Mouse (Mus musculus): ENCODE data around the gene Aasdh.

Gene Aasdh

DNA sequence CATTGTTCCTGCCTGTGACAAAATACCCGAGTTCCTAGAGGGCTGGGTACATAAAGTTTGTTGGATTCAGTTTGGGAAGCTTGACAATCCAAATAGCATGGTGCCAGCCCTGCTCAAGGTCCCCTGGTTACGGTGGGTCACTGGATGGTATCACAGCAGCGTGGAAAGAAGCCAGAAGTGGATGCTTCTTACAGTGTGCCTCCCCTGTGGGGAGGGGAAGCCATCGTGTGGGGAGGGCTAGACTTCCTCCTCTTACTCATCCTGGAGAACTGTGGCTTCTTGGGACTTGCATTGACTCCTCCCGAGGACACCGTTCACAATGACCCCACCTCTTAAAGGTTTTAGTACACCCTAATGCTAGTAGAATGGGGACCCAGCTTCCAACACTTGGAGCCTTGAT lies 65.5 kb downstream of the Aasdh start:
- DNase-seq (ENCODE audit: low read depth, low spot score) = no peak
- Histone ChIP-seq H3K36me3 (ENCODE audit: control insufficient read depth, insufficient read depth, low read length, poor library complexity, severe bottlenecking) (no peaks in the 10 kb centered on the region), H3K27me3 (ENCODE audit: control insufficient read depth, insufficient read depth, low read length, poor library complexity, severe bottlenecking) (no peaks in the 10 kb centered on the region)

DNA sequence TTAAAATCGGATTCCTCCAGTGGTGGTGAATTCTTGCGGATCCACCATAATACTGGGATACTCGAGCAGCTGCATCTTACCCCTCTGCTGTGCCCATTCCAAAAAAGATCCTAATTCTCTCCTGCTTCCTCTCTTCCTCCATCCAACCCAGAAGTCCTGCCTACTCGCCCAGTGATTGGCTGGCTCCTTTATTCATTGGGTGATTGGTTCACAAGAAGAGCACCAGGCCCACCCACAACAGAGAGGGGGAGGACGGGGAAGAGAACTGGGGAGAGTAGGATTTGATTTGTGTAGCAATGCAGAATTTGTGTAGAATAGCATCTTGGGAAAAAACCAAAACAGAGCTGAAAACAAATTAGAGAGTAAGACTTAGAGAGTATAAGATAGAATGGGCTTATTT lies 68.3 kb downstream of the Aasdh start:
- DNase-seq (ENCODE audit: low read depth, low spot score) = no peak
- no peaks in the 10 kb centered on the region for H3K36me3 ChIP-seq (ENCODE audit: control insufficient read depth, insufficient read depth, low read length, poor library complexity, severe bottlenecking)
- H3K27me3 ChIP-seq (ENCODE audit: control insufficient read depth, insufficient read depth, low read length, poor library complexity, severe bottlenecking) = no peaks in the 10 kb centered on the region

DNA sequence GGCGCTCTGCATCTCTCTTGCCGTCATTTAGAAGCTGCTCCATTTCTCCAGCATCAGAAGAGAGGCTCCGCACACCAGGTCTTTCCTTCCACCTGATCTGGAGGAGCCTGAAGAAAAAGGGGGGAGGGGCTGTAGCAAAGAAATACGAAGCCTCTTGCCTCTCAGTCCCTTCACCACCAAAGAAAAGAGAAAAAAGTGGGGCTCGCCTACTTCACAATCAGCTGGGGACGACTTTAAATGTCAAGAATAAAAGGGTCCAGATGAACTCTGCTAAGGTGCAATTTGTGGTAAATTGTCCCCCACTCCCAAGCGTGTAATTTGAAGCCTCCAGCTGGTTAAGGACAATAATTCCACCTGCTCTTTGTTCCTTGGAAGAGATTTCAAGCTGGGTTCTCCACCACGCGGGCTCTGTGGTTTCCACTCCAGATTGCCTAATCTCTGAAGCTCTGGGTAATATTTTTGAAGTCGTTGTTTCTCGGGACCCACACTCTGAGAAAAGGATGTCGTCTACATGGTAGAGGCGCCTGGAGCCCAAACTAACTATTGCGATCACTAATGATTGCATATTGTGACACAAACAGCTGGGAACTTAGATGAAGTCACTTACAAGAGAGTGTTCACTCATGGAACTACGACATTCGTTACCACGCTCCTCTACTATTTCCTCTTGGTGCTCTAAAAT lies 72.6 kb downstream of the Aasdh start:
- Histone ChIP-seq H3K36me3 (ENCODE audit: control insufficient read depth, insufficient read depth, low read length, poor library complexity, severe bottlenecking) (no peaks in the 10 kb centered on the region), H3K27me3 (ENCODE audit: control insufficient read depth, insufficient read depth, low read length, poor library complexity, severe bottlenecking) (no peaks in the 10 kb centered on the region)
- no peak for DNase-seq (ENCODE audit: low read depth, low spot score)

DNA sequence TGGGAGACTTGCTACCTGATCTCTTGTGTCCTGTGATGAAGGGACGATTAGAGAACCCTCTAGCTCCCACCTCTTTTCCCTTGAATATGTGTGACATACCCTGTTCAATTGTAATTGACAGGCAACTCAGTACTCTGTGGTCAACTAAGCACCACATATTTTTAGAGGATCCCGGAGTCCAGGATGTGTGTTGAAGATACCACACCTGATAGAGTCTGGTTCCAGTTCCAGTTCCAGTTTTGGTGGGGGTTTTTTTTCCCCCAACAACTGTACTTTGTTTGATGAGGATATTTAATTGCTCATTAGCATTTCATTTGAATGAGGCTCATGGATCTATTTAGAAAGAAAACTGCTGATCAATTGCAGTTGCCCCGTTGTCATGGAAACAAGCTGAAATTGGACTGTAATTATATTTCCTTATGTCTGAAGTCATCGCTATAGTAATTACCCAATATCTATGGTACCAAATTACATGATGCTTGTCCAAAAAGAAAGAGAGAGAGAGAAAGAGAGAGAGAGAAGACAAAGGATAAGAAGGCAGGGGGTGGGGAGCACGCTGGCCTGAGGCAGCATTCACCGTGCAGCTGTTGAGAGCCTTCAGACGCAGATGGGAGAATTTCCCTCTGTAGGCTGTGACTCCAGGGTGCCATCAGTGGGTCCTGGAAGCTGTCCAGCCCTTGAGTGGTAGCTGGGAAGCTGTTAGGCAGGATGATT lies 76.6 kb downstream of the Aasdh start:
- Histone ChIP-seq H3K27me3 (ENCODE audit: control insufficient read depth, insufficient read depth, low read length, poor library complexity, severe bottlenecking) (no peaks in the 10 kb centered on the region), H3K36me3 (ENCODE audit: control insufficient read depth, insufficient read depth, low read length, poor library complexity, severe bottlenecking) (no peaks in the 10 kb centered on the region)
- DNase-seq (ENCODE audit: low read depth, low spot score) = no peak
